Mouse (Mus musculus): ENCODE results near the gene Shld2. TPM values are rescaled to one million over a fixed set of nuclear protein-coding genes. Genes with fewer than 3 reads are reported as not detected.

Shld2 gene
- total and polyA plus RNA-seq, 2 experiments from 2014 or later: 2.9 to 10.9 TPM

DNA sequence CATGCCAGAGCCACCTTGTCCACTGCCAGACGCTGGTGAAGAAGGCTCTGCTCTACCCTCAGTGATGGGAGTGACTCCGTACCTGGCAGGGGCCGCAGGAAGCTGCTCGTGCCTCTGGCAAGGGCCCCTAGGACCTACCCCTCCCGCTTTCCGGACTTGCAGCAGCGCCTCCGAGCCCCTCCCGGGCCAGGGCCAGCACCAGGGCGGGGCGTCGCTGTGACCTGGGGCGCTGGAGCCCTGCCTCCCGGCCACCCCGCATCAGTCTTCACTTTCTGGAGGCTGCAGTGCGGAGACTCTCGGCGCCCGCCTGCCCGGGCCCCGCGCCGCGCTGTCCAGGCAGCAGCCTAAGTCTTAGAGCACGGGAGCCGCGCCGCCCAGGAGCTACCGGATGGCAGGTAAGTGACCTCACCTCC is 90.5 kb downstream of the Shld2 start:
- no peaks in the 10 kb centered on the region for H3K4me1 ChIP-seq (ENCODE audit: control insufficient read depth, insufficient read depth)
- H3K36me3 ChIP-seq (replicated peaks; ENCODE audit: control insufficient read depth, insufficient read depth, low read length): no peaks in the 10 kb centered on the region
- no peaks in the 10 kb centered on the region for H3K9me3 ChIP-seq (replicated peaks; ENCODE audit: control insufficient read depth, low read length)
- H3K27me3 ChIP-seq (ENCODE audit: control insufficient read depth, insufficient read depth, low read length): peaks cover 25% of the 10 kb centered on the region
- peak overlapping the region; percentile 38 for H3K4me3 ChIP-seq (ENCODE audit: low read depth, low read length)
- H3K9ac ChIP-seq (replicated peaks; ENCODE audit: low read depth, low read length): 0 out of 2 replicates have a peak overlapping the region, but pooled peaks have one; percentile 26
- DNase-seq (ENCODE audit: low spot score) (no peak), ATAC-seq (ENCODE audit: insufficient read depth, low read depth) (no peak)
- H3K27ac ChIP-seq (ENCODE audit: low read depth): no peak overlapping the region
- 3% methylated on average over 29 of the region's 29 CpGs for WGBS
- peak overlapping the region; percentile 59 for H3K4me2 ChIP-seq (ENCODE audit: low read depth, low read length)
- TF ChIP-seq CTCF (IDR thresholded peaks at IDR 0.05; ENCODE audit: low read depth) (no peak), EP300 (IDR thresholded peaks at IDR 0.05; ENCODE audit: low read depth) (no peak)

DNA sequence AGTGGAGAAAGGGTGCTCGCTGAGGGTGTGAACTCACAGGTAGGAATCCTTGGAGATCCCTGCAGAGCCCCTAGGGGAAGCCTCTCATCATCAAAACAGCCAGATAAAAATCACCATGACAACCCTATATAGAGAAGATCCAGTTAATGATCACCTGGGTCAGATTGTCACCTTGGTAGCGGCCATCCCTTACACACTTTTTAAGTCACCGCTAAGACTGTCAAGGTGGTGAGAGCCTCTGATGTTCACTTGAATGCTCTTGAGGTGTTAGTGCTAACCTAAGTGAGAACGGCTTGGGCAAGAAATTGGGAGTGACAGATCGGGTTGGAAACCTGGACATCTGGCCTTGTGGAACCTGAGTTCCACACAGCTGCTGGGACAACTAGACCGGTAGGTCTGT is 91.0 kb downstream of the Shld2 start, which contains the start of gene Syt15:
Gene Syt15, plus strand, starts transcription at position 301 of the 400 bp plus-strand sequence.
- Histone ChIP-seq H3K27ac (ENCODE audit: low read depth) (no peak within 1 kb of the TSS), H3K9ac (replicated peaks; ENCODE audit: low read depth, low read length) (0 out of 2 replicates have a peak within 1 kb of the TSS, but pooled peaks have one; percentile 26), H3K27me3 (ENCODE audit: control insufficient read depth, insufficient read depth, low read length) (peaks cover 25% of the 10 kb centered on the region), H3K4me1 (ENCODE audit: control insufficient read depth, insufficient read depth) (no peaks in the 10 kb centered on the region), H3K4me3 (ENCODE audit: low read depth, low read length) (peak within 1 kb of the TSS; percentile 38), H3K4me2 (ENCODE audit: low read depth, low read length) (peak within 1 kb of the TSS; percentile 59), H3K36me3 (replicated peaks; ENCODE audit: control insufficient read depth, insufficient read depth, low read length) (no peaks in the 10 kb centered on the region), H3K9me3 (replicated peaks; ENCODE audit: control insufficient read depth, low read length) (no peaks in the 10 kb centered on the region)
- DNase-seq (ENCODE audit: low spot score) (no peak), ATAC-seq (ENCODE audit: insufficient read depth, low read depth) (no peak)
- 58% methylated on average over 6 of the region's 6 CpGs for WGBS
- TF ChIP-seq CTCF (IDR thresholded peaks at IDR 0.05; ENCODE audit: low read depth): no peak
- TF ChIP-seq EP300 (IDR thresholded peaks at IDR 0.05; ENCODE audit: low read depth): no peak

- Histone ChIP-seq H3K4me3 (ENCODE audit: low read depth, low read length) (no peak overlapping the region), H3K36me3 (replicated peaks; ENCODE audit: control insufficient read depth, insufficient read depth, low read length) (no peaks in the 10 kb centered on the region), H3K27ac (ENCODE audit: low read depth) (no peak overlapping the region), H3K4me1 (ENCODE audit: control insufficient read depth, insufficient read depth) (no peaks in the 10 kb centered on the region), H3K9ac (replicated peaks; ENCODE audit: low read depth, low read length) (no peak overlapping the region), H3K27me3 (ENCODE audit: control insufficient read depth, insufficient read depth, low read length) (peaks cover 20% of the 10 kb centered on the region), H3K4me2 (ENCODE audit: low read depth, low read length) (no peak overlapping the region), H3K9me3 (replicated peaks; ENCODE audit: control insufficient read depth, low read length) (no peaks in the 10 kb centered on the region)
- peak; percentile 16 for DNase-seq (ENCODE audit: low spot score)
- 47% methylated on average over 6 of the region's 6 CpGs for WGBS
- no peak for TF ChIP-seq EP300 (IDR thresholded peaks at IDR 0.05; ENCODE audit: low read depth)
- no peak for TF ChIP-seq CTCF (IDR thresholded peaks at IDR 0.05; ENCODE audit: low read depth)
- ATAC-seq (ENCODE audit: insufficient read depth, low read depth): no peak; the same call in 1 of the 2 replicates
These were observed 94.7 kb downstream of the Shld2 start for GRCm38 (mm10) chr14:34215451-34216127.

- H3K4me2 ChIP-seq (ENCODE audit: low read depth, low read length): no peak overlapping the region
- TF ChIP-seq CTCF (IDR thresholded peaks at IDR 0.05; ENCODE audit: low read depth) (no peak), EP300 (IDR thresholded peaks at IDR 0.05; ENCODE audit: low read depth) (no peak)
- no peaks in the 10 kb centered on the region for H3K27me3 ChIP-seq (ENCODE audit: control insufficient read depth, insufficient read depth, low read length)
- ATAC-seq (ENCODE audit: insufficient read depth, low read depth) (no peak), DNase-seq (ENCODE audit: low spot score) (no peak)
- no peak overlapping the region for H3K4me3 ChIP-seq (ENCODE audit: low read depth, low read length)
- H3K9ac ChIP-seq (replicated peaks; ENCODE audit: low read depth, low read length): no peak overlapping the region
- H3K9me3 ChIP-seq (replicated peaks; ENCODE audit: control insufficient read depth, low read length): no peaks in the 10 kb centered on the region
- 0 out of 2 replicates have a peak, but pooled peaks cover 3% of the 10 kb centered on the region for H3K4me1 ChIP-seq (ENCODE audit: control insufficient read depth, insufficient read depth)
- H3K36me3 ChIP-seq (replicated peaks; ENCODE audit: control insufficient read depth, insufficient read depth, low read length): no peaks in the 10 kb centered on the region
- no peak overlapping the region for H3K27ac ChIP-seq (ENCODE audit: low read depth)
- 86% methylated on average over 4 of the region's 4 CpGs for WGBS
These were observed 100.4 kb downstream of the Shld2 start for GRCm38 (mm10) chr14:34209942-34210341.

- no peaks in the 10 kb centered on the region for H3K9me3 ChIP-seq (replicated peaks; ENCODE audit: control insufficient read depth, low read length)
- H3K27ac ChIP-seq (ENCODE audit: low read depth): no peak overlapping the region
- WGBS: 49% methylated on average over 4 of the region's 4 CpGs
- H3K4me3 ChIP-seq (ENCODE audit: low read depth, low read length): no peak overlapping the region
- TF ChIP-seq EP300 (IDR thresholded peaks at IDR 0.05; ENCODE audit: low read depth) (no peak), CTCF (IDR thresholded peaks at IDR 0.05; ENCODE audit: low read depth) (no peak)
- no peaks in the 10 kb centered on the region for H3K36me3 ChIP-seq (replicated peaks; ENCODE audit: control insufficient read depth, insufficient read depth, low read length)
- no peak overlapping the region for H3K4me2 ChIP-seq (ENCODE audit: low read depth, low read length)
- no peak for ATAC-seq (ENCODE audit: insufficient read depth, low read depth)
- 0 out of 2 replicates have a peak, but pooled peaks cover 3% of the 10 kb centered on the region for H3K4me1 ChIP-seq (ENCODE audit: control insufficient read depth, insufficient read depth)
- DNase-seq (ENCODE audit: low spot score): no peak
- no peak overlapping the region for H3K9ac ChIP-seq (replicated peaks; ENCODE audit: low read depth, low read length)
- H3K27me3 ChIP-seq (ENCODE audit: control insufficient read depth, insufficient read depth, low read length): no peaks in the 10 kb centered on the region
These were observed 101.2 kb downstream of the Shld2 start for GRCm38 (mm10) chr14:34209080-34209479.
